Mouse (Mus musculus) cerebellum, adult 18-20 months (tissue): ENCODE measurements around the gene Mrps18b.

ENCODE experiments used
- DNase-seq, 2 experiments: peaks; one replicate each; pipeline ENCODE4 v3.0.0; 2021

Mrps18b gene

GRCm38 (mm10) chr17:35918276-35919059 is 2.3 kb upstream of the Mrps18b start:
- DNase-seq, result peak; percentile 47 to 58

- peak; percentile 61 to 66 for DNase-seq
Observed at GRCm38 (mm10) chr17:35917463-35918251, 1.5 kb upstream of the Mrps18b start.

GRCm38 (mm10) chr17:35917143-35917462 is 914 bp upstream of the Mrps18b start:
- peak in 1 of 2 experiments; percentile 43 for DNase-seq

- no peak for DNase-seq
Observed at GRCm38 (mm10) chr17:35915538-35916296, 472 bp downstream of the Mrps18b start.

- DNase-seq, result no peak
Observed at GRCm38 (mm10) chr17:35914975-35915374, 1.2 kb downstream of the Mrps18b start.

- peak; percentile 84 to 90 for DNase-seq
Observed at GRCm38 (mm10) chr17:35909919-35910369, 6.2 kb downstream of the Mrps18b start, which contains the start of gene Atat1. Gene Atat1 (minus strand): TSS chr17:35910075.

GRCm38 (mm10) chr17:35909186-35909918 is 6.8 kb downstream of the Mrps18b start:
- DNase-seq, result peak in 1 of 2 experiments; percentile 31

- DNase-seq, result no peak
Observed at GRCm38 (mm10) chr17:35907609-35908008, 8.6 kb downstream of the Mrps18b start.

- no peak for DNase-seq
Observed at GRCm38 (mm10) chr17:35905587-35905986, 10.6 kb downstream of the Mrps18b start.

- no peak for DNase-seq
Observed at GRCm38 (mm10) chr17:35903992-35904355, 12.2 kb downstream of the Mrps18b start.

- DNase-seq, result no peak
Observed at GRCm38 (mm10) chr17:35903343-35903991, 12.7 kb downstream of the Mrps18b start.

- DNase-seq, result no peak
Observed at GRCm38 (mm10) chr17:35900636-35901035, 15.6 kb downstream of the Mrps18b start.

GRCm38 (mm10) chr17:35897644-35898573 is 18.3 kb downstream of the Mrps18b start:
- DNase-seq, result peak; percentile 41 to 51

GRCm38 (mm10) chr17:35896781-35897643 is 19.2 kb downstream of the Mrps18b start, which contains the start of gene 2310061I04Rik:
Gene 2310061I04Rik (minus strand): TSS chr17:35897431.
- DNase-seq, result peak; percentile 89 to 97

GRCm38 (mm10) chr17:35887725-35888124 is 28.5 kb downstream of the Mrps18b start:
- DNase-seq, result no peak

- no peak for DNase-seq
Observed at GRCm38 (mm10) chr17:35883777-35884176, 32.4 kb downstream of the Mrps18b start.

- no peak for DNase-seq
Observed at GRCm38 (mm10) chr17:35882924-35883323, 33.3 kb downstream of the Mrps18b start.

GRCm38 (mm10) chr17:35879245-35880057 is 36.7 kb downstream of the Mrps18b start, which contains the start of gene Dhx16:
Gene Dhx16 (plus strand): TSS chr17:35879819.
- DNase-seq, result peak; percentile 97 to 98

- DNase-seq, result no peak
Observed at GRCm38 (mm10) chr17:35874721-35875120, 41.5 kb downstream of the Mrps18b start.
